Mouse (Mus musculus): ENCODE results near the gene Kcnip1.

GRCm38 (mm10) chr11:33745821-33746329 is 247.1 kb downstream of the Kcnip1 start:
- TF ChIP-seq GATA1 (IDR thresholded peaks at IDR 0.05; ENCODE audit: low read length) (no peak), TAL1 (IDR thresholded peaks at IDR 0.05; ENCODE audit: low read length) (no peak)
